Mouse (Mus musculus): ENCODE results near the gene Ccdc57. TPM values are rescaled to one million over a fixed set of nuclear protein-coding genes. Genes with fewer than 3 reads are reported as not detected.
"Not testable (repeated sequence)": the region's sequence is repeated elsewhere in the genome, so short reads cannot be mapped to it uniquely, and the experiment has no call there.

Ccdc57 gene
- polyA plus RNA-seq, 1 experiment, result 2.9 TPM

DNA sequence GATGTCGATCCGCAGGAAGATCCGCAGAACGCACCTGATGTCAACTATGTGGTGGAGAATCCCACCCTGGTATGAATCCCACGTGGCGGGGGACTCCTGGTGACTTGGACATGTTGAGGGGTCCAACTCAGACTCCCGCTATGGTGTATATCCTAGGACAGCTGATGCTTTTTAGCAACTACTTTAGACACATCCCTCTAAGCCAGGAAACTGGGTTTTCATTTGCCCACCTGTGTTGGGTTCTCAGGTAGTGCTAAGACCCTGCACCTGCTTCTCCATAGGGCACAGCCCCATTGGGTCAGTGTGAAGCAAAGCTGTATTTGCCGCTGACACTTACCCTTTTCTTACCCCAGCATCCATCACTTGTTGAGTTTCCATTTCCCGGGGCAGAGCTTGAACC, 147.5 kb downstream of the Ccdc57 start:
- Histone ChIP-seq H3K4me3 (replicated peaks; ENCODE audit: extremely low read depth, low read depth, low read length) (peak overlapping the region; percentile 85), H3K4me1 (ENCODE audit: control insufficient read depth, insufficient read depth, low read length) (peaks cover 11% of the 10 kb centered on the region)
- DNase-seq, result no peak
- WGBS, result 32% methylated on average over 9 of the region's 9 CpGs
- no peak for TF ChIP-seq CTCF (IDR thresholded peaks at IDR 0.05; ENCODE audit: insufficient read depth, low read length)
- TF ChIP-seq POLR2A (IDR thresholded peaks at IDR 0.05; ENCODE audit: borderline replicate concordance, extremely low read depth, low read depth, low read length), result no peak

DNA sequence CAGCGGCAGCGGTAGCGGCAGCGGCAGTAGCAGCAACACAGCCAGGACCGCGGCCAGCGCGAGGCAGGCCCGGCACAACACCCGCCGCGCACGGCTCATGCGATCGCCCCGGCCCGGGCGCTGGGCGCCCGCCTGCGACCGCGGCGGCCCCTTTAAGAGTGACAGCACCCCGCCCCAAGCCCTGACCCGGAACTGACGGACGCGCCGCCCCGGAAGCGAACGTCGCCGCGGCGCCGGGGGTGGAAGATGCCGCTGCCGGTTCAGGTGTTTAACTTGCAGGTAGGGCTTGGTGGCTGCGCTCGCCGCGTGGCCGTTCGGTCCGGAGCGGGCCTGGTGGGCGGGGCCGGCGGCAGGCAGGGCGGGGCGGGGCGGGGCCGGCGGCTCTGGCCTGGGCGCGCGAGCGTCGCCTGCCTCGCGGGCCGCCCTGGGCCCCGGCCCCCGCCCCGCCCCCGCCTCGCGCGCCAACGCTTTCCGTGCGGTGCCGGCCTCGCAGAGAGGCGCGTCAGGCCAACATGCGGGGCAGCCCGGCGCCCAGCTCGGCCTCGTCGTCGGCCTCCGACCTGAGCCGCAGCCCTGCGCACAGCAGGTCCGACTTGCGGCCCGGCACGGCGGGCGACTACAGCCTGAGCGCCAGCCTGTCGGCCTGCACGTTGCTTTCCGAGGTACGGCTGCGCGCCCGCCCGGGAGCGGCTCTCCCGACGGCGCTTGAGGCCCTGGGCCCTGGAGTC, 148.4 kb downstream of the Ccdc57 start, which contains the start of the genes Rfng and Gps1:
Gene Rfng (minus strand): TSS at position 144 of the 728 bp plus-strand sequence.
Gene Gps1 (plus strand): TSS at position 209 of the 728 bp plus-strand sequence.
- peak; percentile 87 for DNase-seq
- peaks cover 11% of the 10 kb centered on the region for H3K4me1 ChIP-seq (ENCODE audit: control insufficient read depth, insufficient read depth, low read length)
- peak within 1 kb of the TSS; percentile 85 for H3K4me3 ChIP-seq (replicated peaks; ENCODE audit: extremely low read depth, low read depth, low read length)
- under 1% methylated on average over 96 of the region's 107 CpGs for WGBS
- TF ChIP-seq CTCF (IDR thresholded peaks at IDR 0.05; ENCODE audit: insufficient read depth, low read length) (no peak), POLR2A (IDR thresholded peaks at IDR 0.05; ENCODE audit: borderline replicate concordance, extremely low read depth, low read depth, low read length) (0 out of 2 replicates have a peak, but pooled peaks have one; percentile 40)

DNA sequence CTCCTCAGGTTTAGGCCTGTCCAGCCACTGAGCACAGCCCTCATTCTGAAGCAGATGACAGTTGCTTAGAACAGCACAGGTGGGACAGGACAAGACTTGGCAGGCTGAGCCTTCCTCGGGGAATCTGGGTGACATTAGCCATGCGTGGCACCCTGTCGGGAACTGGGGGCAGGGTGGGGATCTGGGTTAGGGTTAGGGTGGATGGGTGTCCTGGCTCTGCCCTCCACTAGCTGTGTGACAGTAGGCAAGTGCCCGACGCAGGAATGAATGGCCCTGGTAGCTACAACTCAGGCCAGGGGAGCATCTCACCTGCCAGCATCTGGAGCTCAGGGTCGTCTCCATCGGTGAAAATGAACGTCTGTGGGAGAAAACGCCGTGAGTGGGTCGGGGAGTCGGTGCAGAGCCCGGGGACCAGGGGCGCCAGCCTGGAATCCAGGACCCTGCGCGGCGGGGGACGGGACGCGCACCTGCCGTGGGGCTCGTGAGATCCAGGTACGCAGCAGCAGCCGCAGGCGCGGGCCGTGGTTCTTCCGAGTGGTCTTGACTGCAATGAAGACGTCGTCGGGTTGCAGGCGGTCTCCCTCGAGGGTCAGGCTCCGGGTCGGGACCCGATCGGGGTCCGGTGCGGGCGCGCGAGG, 149.1 kb downstream of the Ccdc57 start:
- no peak for TF ChIP-seq POLR2A (IDR thresholded peaks at IDR 0.05; ENCODE audit: borderline replicate concordance, extremely low read depth, low read depth, low read length)
- TF ChIP-seq CTCF (IDR thresholded peaks at IDR 0.05; ENCODE audit: insufficient read depth, low read length), result no peak
- Histone ChIP-seq H3K4me1 (ENCODE audit: control insufficient read depth, insufficient read depth, low read length) (peaks cover 11% of the 10 kb centered on the region), H3K4me3 (replicated peaks; ENCODE audit: extremely low read depth, low read depth, low read length) (peak overlapping the region; percentile 85)
- peak; percentile 32 for DNase-seq
- WGBS, result 1% methylated on average over 42 of the region's 42 CpGs

DNA sequence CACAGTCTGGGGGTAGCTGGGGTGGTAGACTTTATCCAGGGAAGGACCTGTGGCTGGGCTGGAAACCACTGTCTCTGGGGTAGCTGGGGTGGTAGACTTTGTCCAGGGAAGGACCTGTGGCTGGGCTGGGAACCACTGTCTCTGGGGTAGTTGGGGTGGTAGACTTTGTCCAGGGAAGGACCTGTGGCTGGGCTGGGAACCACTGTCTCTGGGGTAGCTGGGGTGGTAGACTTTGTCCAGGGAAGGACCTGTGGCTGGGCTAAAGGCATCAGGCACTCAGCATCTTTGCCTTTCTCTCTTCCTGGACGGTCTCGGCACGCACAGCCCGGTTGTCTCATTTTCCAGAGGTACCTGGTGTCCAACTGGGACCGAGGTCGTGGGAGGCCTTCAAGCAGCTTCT, 151.3 kb downstream of the Ccdc57 start:
- WGBS, result 92% methylated on average over 6 of the region's 6 CpGs
- H3K4me3 ChIP-seq (replicated peaks; ENCODE audit: extremely low read depth, low read depth, low read length); DNase-seq: not testable (repeated sequence)
- peaks cover 11% of the 10 kb centered on the region for H3K4me1 ChIP-seq (ENCODE audit: control insufficient read depth, insufficient read depth, low read length)

DNA sequence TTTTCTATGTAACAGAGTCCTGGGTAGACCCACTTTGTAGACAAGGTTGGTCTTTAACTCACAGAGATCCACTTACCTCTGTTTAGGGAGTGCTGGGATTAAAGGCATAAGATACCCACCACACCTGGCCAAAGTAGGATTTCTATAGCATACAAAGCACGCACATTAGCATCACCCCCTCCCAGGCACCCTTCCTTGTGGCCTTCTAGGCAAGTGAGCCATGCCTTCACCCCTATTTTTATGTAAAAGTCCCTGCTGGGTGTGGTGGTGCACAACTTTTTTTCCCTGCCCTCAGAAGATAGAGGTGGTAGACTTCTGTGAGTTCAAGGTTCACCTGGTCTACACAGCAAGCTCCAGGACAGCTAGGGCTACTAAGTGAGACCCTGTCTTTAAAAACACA, 152.8 kb downstream of the Ccdc57 start:
- Histone ChIP-seq H3K4me3 (replicated peaks; ENCODE audit: extremely low read depth, low read depth, low read length) (no peak overlapping the region), H3K4me1 (ENCODE audit: control insufficient read depth, insufficient read depth, low read length) (peaks cover 6% of the 10 kb centered on the region)
- 94% methylated on average over 1 of the region's 1 CpGs for WGBS
- no peak for DNase-seq
- no peak for TF ChIP-seq POLR2A (IDR thresholded peaks at IDR 0.05; ENCODE audit: borderline replicate concordance, extremely low read depth, low read depth, low read length)
- no peak for TF ChIP-seq CTCF (IDR thresholded peaks at IDR 0.05; ENCODE audit: insufficient read depth, low read length)

DNA sequence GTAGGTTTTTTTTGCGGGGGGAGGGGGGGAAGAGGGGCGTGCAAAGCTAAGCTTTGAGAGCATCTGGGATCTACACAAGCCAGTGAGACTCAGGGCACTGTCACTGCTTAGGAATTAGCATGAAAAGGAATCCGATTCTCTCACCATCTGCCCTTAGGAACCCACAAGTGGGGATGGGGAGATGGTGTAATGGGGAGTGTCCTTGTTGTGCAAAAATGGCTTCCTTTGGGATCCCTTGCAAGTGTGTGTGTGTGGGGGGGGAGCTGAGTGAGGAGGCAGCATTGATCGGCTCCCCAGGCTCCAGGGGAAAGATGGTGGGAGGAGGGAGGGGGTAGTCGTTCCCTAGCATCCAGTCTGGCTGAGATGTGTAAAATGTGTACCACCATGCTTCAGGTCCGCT, 155.5 kb downstream of the Ccdc57 start:
- no peak overlapping the region for H3K4me3 ChIP-seq (replicated peaks; ENCODE audit: extremely low read depth, low read depth, low read length)
- DNase-seq, result no peak
- H3K4me1 ChIP-seq (ENCODE audit: control insufficient read depth, insufficient read depth, low read length), result no peaks in the 10 kb centered on the region
- 33% methylated on average over 6 of the region's 6 CpGs for WGBS
- TF ChIP-seq POLR2A (IDR thresholded peaks at IDR 0.05; ENCODE audit: borderline replicate concordance, extremely low read depth, low read depth, low read length), result no peak
- no peak for TF ChIP-seq CTCF (IDR thresholded peaks at IDR 0.05; ENCODE audit: insufficient read depth, low read length)

Other genes with a start within 250 kb of the Ccdc57 start
- gene Cenpx, start 219.1 kb downstream of the Ccdc57 start, polyA plus RNA-seq (2012; rRNA removed), result 68.0 and 69.1 TPM in 2 replicates
- 35.6 and 40.1 TPM in 2 replicates for gene Lrrc45, start 218.9 kb downstream of the Ccdc57 start, polyA plus RNA-seq (2012; rRNA removed)
- 62.0 and 76.8 TPM in 2 replicates for gene Rac3, start 211.4 kb downstream of the Ccdc57 start, polyA plus RNA-seq (2012; rRNA removed)
- gene Dcxr, start 205.6 kb downstream of the Ccdc57 start, polyA plus RNA-seq (2012; rRNA removed), result 326 and 340 TPM in 2 replicates
- 13,780 and 14,250 TPM in 2 replicates for gene Cbr2, start 200.8 kb downstream of the Ccdc57 start, polyA plus RNA-seq (2012; rRNA removed)
- 0.24 and 1.6 TPM in 2 replicates for gene Hmga1b, start 170.1 kb downstream of the Ccdc57 start, polyA plus RNA-seq (2012; rRNA removed)
- 55.8 and 59.8 TPM in 2 replicates for gene Rfng, start 148.7 kb downstream of the Ccdc57 start, polyA plus RNA-seq (2012; rRNA removed)
- gene Gps1, start 148.6 kb downstream of the Ccdc57 start, polyA plus RNA-seq (2012; rRNA removed), result 116 and 141 TPM in 2 replicates
- gene Dus1l, start 136.5 kb downstream of the Ccdc57 start, polyA plus RNA-seq (2012; rRNA removed), result 32.0 and 35.4 TPM in 2 replicates
- 1,387 and 1,388 TPM in 2 replicates for gene Fasn, start 108.3 kb downstream of the Ccdc57 start, polyA plus RNA-seq (2012; rRNA removed)
- 20.8 and 28.8 TPM in 2 replicates for gene Slc16a3, start 15.6 kb upstream of the Ccdc57 start, polyA plus RNA-seq (2012; rRNA removed)
- gene Csnk1d, start 58.5 kb upstream of the Ccdc57 start, polyA plus RNA-seq (2012; rRNA removed), result 61.2 and 75.3 TPM in 2 replicates
- 5.8 and 6.4 TPM in 2 replicates for gene Cd7, start 106.5 kb upstream of the Ccdc57 start, polyA plus RNA-seq (2012; rRNA removed)
- gene Sectm1b, start 130.7 kb upstream of the Ccdc57 start, polyA plus RNA-seq (2012; rRNA removed), result 0.06 and 0.51 TPM in 2 replicates
- not detected in 2 replicates for gene Sectm1a, start 148.3 kb upstream of the Ccdc57 start, polyA plus RNA-seq (2012; rRNA removed)
- not detected in 2 replicates for gene Tex19.2, start 185.8 kb upstream of the Ccdc57 start, polyA plus RNA-seq (2012; rRNA removed)
- gene Tex19.1, start 213.3 kb upstream of the Ccdc57 start, polyA plus RNA-seq (2012; rRNA removed), result not detected in 2 replicates
- 0.13 TPM in 1 of 2 replicates, not detected in the other for gene Uts2r, start 227.4 kb upstream of the Ccdc57 start, polyA plus RNA-seq (2012; rRNA removed)

All from lung, adult 2 months (tissue).